Mouse (Mus musculus) heart, postnatal 0 days (tissue): ENCODE results near the gene Nhsl1. TPM values are rescaled to one million over a fixed set of nuclear protein-coding genes. Genes with fewer than 3 reads are reported as not detected.

Experiments
- ATAC-seq: fragments of 200-750 bp; cut with Nextera tagmentation; 2 replicates; pipeline ENCODE4 v1.8.0; 2017; ENCODE audit warnings: low read depth, moderate number of reproducible peaks, moderate library complexity; ENCODE audit not compliant: insufficient read depth
- DNase-seq: peaks from one replicate; pipeline ENCODE4 v3.0.0-alpha.2; 2016; ENCODE audit warnings: low spot score
- H3K27ac ChIP-seq: fragments of 300-500 bp; sonication (generic); 2 replicates; pipeline ENCODE4 v1.5.1; 2014; ENCODE audit warnings: low read depth, mild to moderate bottlenecking
- H3K27me3 ChIP-seq: fragments of 300-500 bp; sonication (generic); 2 replicates; pipeline ENCODE4 v1.6.1; 2014; ENCODE audit warnings: low read length, mixed read lengths; ENCODE audit not compliant: control insufficient read depth, insufficient read depth
- H3K36me3 ChIP-seq: fragments of 300-500 bp; sonication (generic); replicated peaks from 2 replicates; pipeline ENCODE4 v1.6.1; 2014; ENCODE audit warnings: low read length, mixed read lengths; ENCODE audit not compliant: control insufficient read depth, insufficient read depth
- H3K4me1 ChIP-seq: fragments of 300-500 bp; sonication (generic); 2 replicates; pipeline ENCODE4 v1.6.1; 2014; ENCODE audit warnings: antibody characterized with exemption; ENCODE audit not compliant: control insufficient read depth, insufficient read depth
- H3K4me2 ChIP-seq: fragments of 300-500 bp; sonication (generic); 2 replicates; pipeline ENCODE4 v1.6.1; 2014; ENCODE audit warnings: low read depth, mild to moderate bottlenecking, low read length, moderate library complexity
- H3K4me3 ChIP-seq: fragments of 300-500 bp; sonication (generic); 2 replicates; pipeline ENCODE4 v1.5.1; 2014; ENCODE audit warnings: low read depth, low read length
- H3K9ac ChIP-seq: fragments of 300-500 bp; sonication (generic); replicated peaks from 2 replicates; pipeline ENCODE4 v1.6.1; 2014; ENCODE audit warnings: low read depth, low read length, mixed read lengths
- H3K9me3 ChIP-seq: fragments of 300-500 bp; sonication (generic); replicated peaks from 2 replicates; pipeline ENCODE4 v1.6.1; 2016; ENCODE audit warnings: low read length; ENCODE audit not compliant: control insufficient read depth
- CTCF ChIP-seq: IDR thresholded peaks from 2 replicates; pipeline ENCODE4 v1.5.1; 2016; ENCODE audit warnings: antibody characterized with exemption, control low read depth, low read depth
- EP300 ChIP-seq: IDR thresholded peaks from 2 replicates; pipeline ENCODE4 v1.6.1; 2016; ENCODE audit warnings: antibody characterized with exemption, low read depth
- WGBS: fragments of 180-500 bp; shearing (Covaris S2); extraction: QIAGEN DNeasy Blood & Tissue Kit; methylation state at CpG from one replicate; pipeline ENCODE4 v1.1.7; 2014; 5-methylcytosine and 5-hydroxymethylcytosine counted together
- polyA plus RNA-seq: library from polyadenylated mRNA; unstranded; fragments of >200 nt; fragmentation: Nextera tagmentation; extraction: Ambion mirVana; gene quantifications from 2 replicates; pipeline ENCODE4 v1.2.1, GENCODE M21; 2015
- total RNA-seq: library from RNA; depleted of rRNA; stranded (reverse); fragments of >200 nt; gene quantifications from 2 replicates; pipeline ENCODE4 v1.2.3, GENCODE M21; 2014; ENCODE audit warnings: low replicate concordance

Gene Nhsl1
- total and polyA plus RNA-seq, 2 experiments from 2014 or later: 8.8 to 20.1 TPM

- H3K4me3 ChIP-seq: no peak overlapping the region
- H3K27me3 ChIP-seq: no peaks in the 10 kb centered on the region
- H3K9ac ChIP-seq: no peak overlapping the region
- H3K36me3 ChIP-seq: peaks cover 8% of the 10 kb centered on the region; the same call in 1 of the 2 replicates
- no peak for DNase-seq
- H3K9me3 ChIP-seq: no peaks in the 10 kb centered on the region
- TF ChIP-seq EP300: no peak
- TF ChIP-seq CTCF: no peak
- 0 out of 2 replicates have a peak, but pooled peaks cover 11% of the 10 kb centered on the region for H3K4me1 ChIP-seq
- 81% methylated on average over 2 of the region's 2 CpGs for WGBS
- no peak for ATAC-seq
- H3K4me2 ChIP-seq: no peak overlapping the region
- peak overlapping the region; percentile 36; the same call in 1 of the 2 replicates for H3K27ac ChIP-seq
Observed at GRCm38 (mm10) chr10:18507869-18508473, 189.2 kb downstream of the Nhsl1 start.

GRCm38 (mm10) chr10:18508586-18508985 is 189.8 kb downstream of the Nhsl1 start:
- H3K36me3 ChIP-seq: peaks cover 5% of the 10 kb centered on the region
- peak overlapping the region; percentile 36; the same call in 1 of the 2 replicates for H3K27ac ChIP-seq
- no peaks in the 10 kb centered on the region for H3K27me3 ChIP-seq
- no peak overlapping the region for H3K4me2 ChIP-seq
- no peak for ATAC-seq
- DNase-seq: no peak
- H3K9ac ChIP-seq: no peak overlapping the region
- no peak overlapping the region for H3K4me3 ChIP-seq
- WGBS: 94% methylated on average over 1 of the region's 1 CpGs
- no peaks in the 10 kb centered on the region for H3K9me3 ChIP-seq
- 0 out of 2 replicates have a peak, but pooled peaks cover 11% of the 10 kb centered on the region for H3K4me1 ChIP-seq
- no peak for TF ChIP-seq EP300
- TF ChIP-seq CTCF: no peak

GRCm38 (mm10) chr10:18510663-18511062 is 191.9 kb downstream of the Nhsl1 start:
- Histone ChIP-seq H3K27me3 (no peaks in the 10 kb centered on the region), H3K4me3 (no peak overlapping the region), H3K4me1 (0 out of 2 replicates have a peak, but pooled peaks cover 11% of the 10 kb centered on the region), H3K36me3 (peaks cover 5% of the 10 kb centered on the region), H3K9ac (no peak overlapping the region), H3K27ac (no peak overlapping the region), H3K9me3 (no peaks in the 10 kb centered on the region), H3K4me2 (no peak overlapping the region)
- TF ChIP-seq CTCF (no peak), EP300 (no peak)
- WGBS: 79% methylated on average over 3 of the region's 3 CpGs
- ATAC-seq (no peak), DNase-seq (no peak)

- Histone ChIP-seq H3K27me3 (no peaks in the 10 kb centered on the region), H3K27ac (0 out of 2 replicates have a peak overlapping the region, but pooled peaks have one; percentile 17), H3K9ac (no peak overlapping the region), H3K4me1 (0 out of 2 replicates have a peak, but pooled peaks cover 2% of the 10 kb centered on the region), H3K9me3 (no peaks in the 10 kb centered on the region), H3K4me3 (no peak overlapping the region), H3K36me3 (peaks cover 5% of the 10 kb centered on the region), H3K4me2 (no peak overlapping the region)
- TF ChIP-seq EP300: no peak
- TF ChIP-seq CTCF: no peak
- no peak for ATAC-seq
- WGBS: 83% methylated on average over 11 of the region's 11 CpGs
- no peak for DNase-seq
Observed at GRCm38 (mm10) chr10:18511496-18511895, 192.7 kb downstream of the Nhsl1 start.

- no peaks in the 10 kb centered on the region for H3K9me3 ChIP-seq
- 83% methylated on average over 2 of the region's 2 CpGs for WGBS
- H3K4me2 ChIP-seq: no peak overlapping the region
- H3K27me3 ChIP-seq: no peaks in the 10 kb centered on the region
- DNase-seq (no peak), ATAC-seq (no peak)
- H3K36me3 ChIP-seq: peaks cover 28% of the 10 kb centered on the region
- no peak for TF ChIP-seq EP300
- no peak for TF ChIP-seq CTCF
- H3K4me1 ChIP-seq: peaks cover 8% of the 10 kb centered on the region
- no peak overlapping the region for H3K9ac ChIP-seq
- H3K4me3 ChIP-seq: no peak overlapping the region
- H3K27ac ChIP-seq: no peak overlapping the region
Observed at GRCm38 (mm10) chr10:18522556-18522955, 203.8 kb downstream of the Nhsl1 start.

- no peak overlapping the region for H3K27ac ChIP-seq
- ATAC-seq (no peak), DNase-seq (no peak)
- no peak overlapping the region for H3K9ac ChIP-seq
- H3K36me3 ChIP-seq: peaks cover 26% of the 10 kb centered on the region
- no peaks in the 10 kb centered on the region for H3K9me3 ChIP-seq
- no peak for TF ChIP-seq CTCF
- TF ChIP-seq EP300: no peak
- H3K4me1 ChIP-seq: peaks cover 15% of the 10 kb centered on the region
- H3K4me3 ChIP-seq: no peak overlapping the region
- no peaks in the 10 kb centered on the region for H3K27me3 ChIP-seq
- H3K4me2 ChIP-seq: no peak overlapping the region
- WGBS: 80% methylated on average over 15 of the region's 15 CpGs
Observed at GRCm38 (mm10) chr10:18525311-18525710, 206.5 kb downstream of the Nhsl1 start.
